Mouse (Mus musculus) stomach, postnatal 0 days (tissue): Measurements from ENCODE around the gene Gm436.

Experiments used
- CTCF ChIP-seq: IDR thresholded peaks from 2 replicates; pipeline ENCODE4 v1.5.1; 2016; ENCODE audit warnings: antibody characterized with exemption, low read depth, mild to moderate bottlenecking, moderate library complexity
- EP300 ChIP-seq: optimal IDR thresholded peaks from 2 replicates; pipeline ENCODE3; 2016; ENCODE audit warnings: antibody characterized with exemption

DNA sequence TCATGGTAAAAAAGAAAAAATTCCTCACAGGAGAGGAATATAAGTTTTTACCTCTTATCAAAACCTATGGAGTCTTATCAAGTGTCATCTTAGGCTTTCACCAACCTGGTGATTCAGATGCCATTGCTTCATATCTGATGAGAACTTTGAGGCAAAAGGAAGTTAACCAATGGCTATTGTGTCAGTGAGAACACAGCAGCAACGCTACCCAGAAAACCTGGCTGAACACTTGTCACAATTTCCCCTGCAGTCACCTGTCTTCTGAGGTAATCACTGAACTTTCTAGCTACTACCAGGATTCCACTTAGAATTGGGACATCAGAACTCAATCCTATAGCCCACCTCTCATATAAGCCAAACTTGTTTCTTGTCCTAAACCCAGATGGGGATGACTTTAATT is 33.5 kb upstream of the Gm436 start:
- TF ChIP-seq CTCF: no peak
- no peak for TF ChIP-seq EP300
